Mouse (Mus musculus): Measurements from ENCODE around the gene Ddx50. TPM values are rescaled to one million over a fixed set of nuclear protein-coding genes. Genes with fewer than 3 reads are reported as not detected.
A peak's percentile ranks its signal among the peaks of the same experiment; 100 is the strongest.

Gene Ddx50
- 29.3 and 48.0 TPM in 2 replicates for polyA plus RNA-seq (2011; ENCODE audit: insufficient read depth, insufficient read length, low replicate concordance, missing spikeins)

- TF ChIP-seq CTCF (IDR thresholded peaks at IDR 0.05; ENCODE audit: control insufficient read depth, insufficient read depth, low read length) = no peak
- TF ChIP-seq POLR2A (IDR thresholded peaks at IDR 0.05; ENCODE audit: borderline replicate concordance, control insufficient read depth, low read depth, low read length) = peak; percentile 54; the same call in 1 of the 2 replicates
- H3K4me3 ChIP-seq (replicated peaks; ENCODE audit: control insufficient read depth, low read depth, low read length) = peak within 1 kb of the TSS; percentile 79
- under 1% methylated on average over 87 of the region's 89 CpGs for WGBS
- H3K4me1 ChIP-seq (ENCODE audit: control insufficient read depth, insufficient read depth, low read length) = no peaks in the 10 kb centered on the region; the same call in 1 of the 2 replicates
- H3K27ac ChIP-seq (ENCODE audit: control insufficient read depth, insufficient read depth, low read depth, low read length, poor library complexity) = peak within 1 kb of the TSS; percentile 89
Observed at GRCm38 (mm10) chr10:62650881-62651810, at the start of gene Ddx50. Ddx50 (minus strand) TSS chr10:62651218.

DNA sequence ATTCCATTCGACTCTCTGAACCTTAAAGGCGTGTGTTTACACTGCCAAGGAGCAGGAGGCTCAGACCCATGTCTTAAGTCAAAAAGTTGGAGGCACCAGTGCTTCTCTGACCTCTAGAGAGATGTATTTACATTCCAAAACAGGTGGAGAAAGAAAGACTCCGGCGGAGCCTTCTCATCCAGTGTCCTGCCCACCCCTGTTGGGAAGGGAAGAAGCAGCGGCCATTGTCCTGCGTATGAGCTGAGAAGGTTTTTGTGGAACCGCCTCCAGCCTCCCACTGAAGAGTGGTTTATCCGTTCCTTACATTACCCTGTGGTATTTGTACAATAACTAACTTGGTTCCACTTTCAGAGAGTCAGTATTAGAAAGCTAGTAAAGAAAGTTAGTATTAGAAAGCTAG lies 41.8 kb upstream of the Ddx50 start:
- TF ChIP-seq CTCF (IDR thresholded peaks at IDR 0.05; ENCODE audit: control insufficient read depth, insufficient read depth, low read length) (no peak), POLR2A (IDR thresholded peaks at IDR 0.05; ENCODE audit: borderline replicate concordance, control insufficient read depth, low read depth, low read length) (no peak)
- Histone ChIP-seq H3K4me1 (ENCODE audit: control insufficient read depth, insufficient read depth, low read length) (no peaks in the 10 kb centered on the region), H3K4me3 (replicated peaks; ENCODE audit: control insufficient read depth, low read depth, low read length) (no peak overlapping the region), H3K27ac (ENCODE audit: control insufficient read depth, insufficient read depth, low read depth, low read length, poor library complexity) (no peak overlapping the region)
- 84% methylated on average over 8 of the region's 8 CpGs for WGBS

GRCm38 (mm10) chr10:62692244-62692643 lies 41.2 kb upstream of the Ddx50 start:
- no peak overlapping the region for H3K27ac ChIP-seq (ENCODE audit: control insufficient read depth, insufficient read depth, low read depth, low read length, poor library complexity)
- H3K4me1 ChIP-seq (ENCODE audit: control insufficient read depth, insufficient read depth, low read length) = no peaks in the 10 kb centered on the region
- no peak overlapping the region for H3K4me3 ChIP-seq (replicated peaks; ENCODE audit: control insufficient read depth, low read depth, low read length)
- no peak for TF ChIP-seq POLR2A (IDR thresholded peaks at IDR 0.05; ENCODE audit: borderline replicate concordance, control insufficient read depth, low read depth, low read length)
- TF ChIP-seq CTCF (IDR thresholded peaks at IDR 0.05; ENCODE audit: control insufficient read depth, insufficient read depth, low read length) = no peak
- 79% methylated on average over 3 of the region's 3 CpGs for WGBS

DNA sequence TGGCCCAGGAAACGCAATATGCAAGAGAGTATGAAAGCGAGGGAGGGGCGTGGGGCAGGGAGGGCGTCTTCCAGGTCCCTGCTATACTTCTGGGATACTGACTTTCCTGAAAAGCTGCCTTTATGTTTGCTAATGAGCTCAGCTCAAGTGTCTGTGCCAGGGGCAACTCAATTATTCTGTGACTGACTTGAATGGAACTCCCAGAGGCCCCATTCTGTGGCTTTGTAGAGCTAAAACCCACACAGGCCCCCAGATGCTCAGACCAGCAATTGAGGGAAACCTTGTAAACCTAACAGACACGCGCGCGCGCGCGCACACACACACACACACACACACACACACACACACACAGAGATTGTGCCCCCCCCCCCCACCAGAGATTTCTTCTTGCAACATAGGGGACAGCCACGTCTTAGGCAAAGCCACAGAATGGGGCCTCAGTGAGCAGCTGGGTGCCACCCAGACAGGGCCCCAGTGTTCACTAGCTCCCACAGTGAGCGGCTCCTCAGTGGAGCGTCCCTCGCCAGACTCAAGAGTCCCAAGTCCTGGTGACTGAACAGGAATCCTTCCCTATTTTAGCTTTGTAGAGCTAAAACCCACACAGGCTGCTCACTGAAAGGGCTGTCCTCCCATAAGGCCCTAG lies 36.1 kb upstream of the Ddx50 start:
- no peak overlapping the region for H3K27ac ChIP-seq (ENCODE audit: control insufficient read depth, insufficient read depth, low read depth, low read length, poor library complexity)
- WGBS = 84% methylated on average over 15 of the region's 15 CpGs
- H3K4me3 ChIP-seq (replicated peaks; ENCODE audit: control insufficient read depth, low read depth, low read length) = no peak overlapping the region
- H3K4me1 ChIP-seq (ENCODE audit: control insufficient read depth, insufficient read depth, low read length) = no peaks in the 10 kb centered on the region
- no peak for TF ChIP-seq POLR2A (IDR thresholded peaks at IDR 0.05; ENCODE audit: borderline replicate concordance, control insufficient read depth, low read depth, low read length)
- no peak for TF ChIP-seq CTCF (IDR thresholded peaks at IDR 0.05; ENCODE audit: control insufficient read depth, insufficient read depth, low read length)

GRCm38 (mm10) chr10:62683043-62683442 lies 32.0 kb upstream of the Ddx50 start:
- WGBS = 47% methylated on average over 5 of the region's 5 CpGs
- Histone ChIP-seq H3K4me3 (replicated peaks; ENCODE audit: control insufficient read depth, low read depth, low read length) (no peak overlapping the region), H3K27ac (ENCODE audit: control insufficient read depth, insufficient read depth, low read depth, low read length, poor library complexity) (no peak overlapping the region), H3K4me1 (ENCODE audit: control insufficient read depth, insufficient read depth, low read length) (no peaks in the 10 kb centered on the region)
- TF ChIP-seq POLR2A (IDR thresholded peaks at IDR 0.05; ENCODE audit: borderline replicate concordance, control insufficient read depth, low read depth, low read length) (no peak), CTCF (IDR thresholded peaks at IDR 0.05; ENCODE audit: control insufficient read depth, insufficient read depth, low read length) (peak; percentile 38; the same call in 1 of the 2 replicates)

GRCm38 (mm10) chr10:62679833-62680232 lies 28.8 kb upstream of the Ddx50 start:
- H3K27ac ChIP-seq (ENCODE audit: control insufficient read depth, insufficient read depth, low read depth, low read length, poor library complexity) = no peak overlapping the region
- TF ChIP-seq POLR2A (IDR thresholded peaks at IDR 0.05; ENCODE audit: borderline replicate concordance, control insufficient read depth, low read depth, low read length) (no peak), CTCF (IDR thresholded peaks at IDR 0.05; ENCODE audit: control insufficient read depth, insufficient read depth, low read length) (peak; percentile 19; the same call in 1 of the 2 replicates)
- H3K4me3 ChIP-seq (replicated peaks; ENCODE audit: control insufficient read depth, low read depth, low read length) = no peak overlapping the region
- 50% methylated on average over 1 of the region's 1 CpGs for WGBS
- H3K4me1 ChIP-seq (ENCODE audit: control insufficient read depth, insufficient read depth, low read length) = no peaks in the 10 kb centered on the region

DNA sequence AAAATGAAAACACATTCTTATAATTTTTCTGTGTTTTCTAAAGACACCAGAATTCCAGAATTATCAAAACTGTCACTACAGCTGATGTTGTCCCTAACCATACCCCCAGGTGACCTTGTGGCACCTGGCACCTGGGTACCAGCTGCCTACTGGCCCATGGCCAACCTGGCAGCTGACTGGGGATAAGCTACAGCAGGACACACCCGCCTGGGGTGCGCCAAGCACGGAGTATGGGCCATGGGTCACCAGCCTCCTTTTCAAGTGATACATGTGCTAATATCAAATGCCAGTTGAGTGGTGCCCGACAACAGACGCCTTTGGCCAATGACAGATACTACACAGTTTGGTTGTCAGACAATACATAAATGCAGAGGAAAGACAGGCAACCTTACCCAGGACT lies 26.3 kb upstream of the Ddx50 start:
- TF ChIP-seq POLR2A (IDR thresholded peaks at IDR 0.05; ENCODE audit: borderline replicate concordance, control insufficient read depth, low read depth, low read length) = no peak
- TF ChIP-seq CTCF (IDR thresholded peaks at IDR 0.05; ENCODE audit: control insufficient read depth, insufficient read depth, low read length) = no peak
- 79% methylated on average over 5 of the region's 5 CpGs for WGBS
- Histone ChIP-seq H3K4me3 (replicated peaks; ENCODE audit: control insufficient read depth, low read depth, low read length) (no peak overlapping the region), H3K4me1 (ENCODE audit: control insufficient read depth, insufficient read depth, low read length) (no peaks in the 10 kb centered on the region), H3K27ac (ENCODE audit: control insufficient read depth, insufficient read depth, low read depth, low read length, poor library complexity) (no peak overlapping the region)

DNA sequence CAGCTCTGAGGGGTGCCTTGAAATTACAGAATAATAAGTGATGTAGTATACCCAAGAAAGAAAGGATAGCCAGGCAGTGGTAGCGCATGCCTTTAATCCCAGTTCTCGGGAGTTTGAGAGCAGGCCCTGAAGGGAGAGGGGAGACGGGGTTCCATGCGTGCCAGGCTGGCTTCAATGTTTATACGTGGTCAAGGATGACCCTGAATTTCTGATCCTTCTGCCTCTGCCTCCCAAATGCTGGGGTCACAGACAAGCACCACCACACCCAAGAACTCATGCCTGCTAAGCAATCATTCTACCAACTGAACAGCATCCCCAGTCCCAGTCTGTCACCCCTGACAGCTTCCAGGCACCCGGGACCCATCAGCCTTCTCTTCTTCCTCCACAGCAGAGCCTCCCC lies 25.2 kb upstream of the Ddx50 start:
- H3K4me3 ChIP-seq (replicated peaks; ENCODE audit: control insufficient read depth, low read depth, low read length) = no peak overlapping the region
- no peak for TF ChIP-seq POLR2A (IDR thresholded peaks at IDR 0.05; ENCODE audit: borderline replicate concordance, control insufficient read depth, low read depth, low read length)
- TF ChIP-seq CTCF (IDR thresholded peaks at IDR 0.05; ENCODE audit: control insufficient read depth, insufficient read depth, low read length) = no peak
- no peaks in the 10 kb centered on the region for H3K4me1 ChIP-seq (ENCODE audit: control insufficient read depth, insufficient read depth, low read length)
- H3K27ac ChIP-seq (ENCODE audit: control insufficient read depth, insufficient read depth, low read depth, low read length, poor library complexity) = no peak overlapping the region
- WGBS = 84% methylated on average over 6 of the region's 6 CpGs
